Mouse (Mus musculus): Measurements from ENCODE around the gene Setd2.

GRCm38 (mm10) chr9:110624361-110625166 is 92.2 kb downstream of the Setd2 start, which contains the start of gene Nradd:
- TF ChIP-seq POLR2A (IDR thresholded peaks at IDR 0.05; ENCODE audit: borderline replicate concordance, extremely low read depth, insufficient read depth, insufficient read length, poor library complexity, severe bottlenecking), result peak; percentile 48; the same call in 1 of the 2 replicates
- TF ChIP-seq CTCF (IDR thresholded peaks at IDR 0.05; ENCODE audit: borderline replicate concordance, extremely low read depth, insufficient read depth, insufficient read length), result no peak

Measured in brain, embryonic 14.5 days (tissue).